Comparison of ENCODE assay signal across 24 mouse cellular contexts in the genomic region with DNA sequence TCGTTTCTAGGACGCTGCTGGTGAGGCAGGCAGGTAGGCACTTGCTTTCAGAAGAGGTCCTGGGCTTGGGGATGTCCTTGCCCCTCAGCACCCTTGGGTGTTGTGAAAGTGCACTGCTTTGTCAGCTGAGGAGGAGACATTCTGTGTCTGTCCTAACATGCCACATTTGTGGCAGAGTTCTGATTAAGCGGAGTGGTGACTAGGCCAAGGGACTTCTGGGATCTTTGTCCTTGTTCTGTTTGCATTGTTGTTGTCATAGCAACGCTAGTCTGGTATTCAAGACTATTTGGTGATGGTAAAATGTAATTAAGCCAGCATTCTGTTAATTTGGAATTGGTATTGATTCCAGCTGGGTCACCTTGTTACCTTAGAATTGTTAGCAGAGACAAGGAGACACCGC. TPM values are rescaled to one million over a fixed set of nuclear protein-coding genes. Genes with fewer than 3 reads are reported as not detected.
DNase-seq lines count a peak whose midpoint lies in the region; ATAC-seq and TF ChIP-seq lines count a peak whose summit lies in the region.
"Had no signal": no experiment of that assay in that cellular context is flagged by ENCODE, and none has a peak within 500 bp of the region (broad histone marks: within the 10 kb centered on the region; RNA-seq: fewer than 3 reads in every experiment).

No protein-coding gene starts in this region.

- H3K9ac ChIP-seq in forebrain, embryonic 12.5 days, result no peak overlapping the region
- H3K9ac ChIP-seq in forebrain, embryonic 15.5 days (replicated peaks), result no peak overlapping the region
- H3K9ac ChIP-seq in midbrain, embryonic 14.5 days (replicated peaks; ENCODE audit: low read length), result no peak overlapping the region
- H3K9ac ChIP-seq: hindbrain, embryonic 14.5 days; kidney, embryonic 15.5 days; limb, embryonic 13.5 days; liver, embryonic 15.5 days; neural tube, embryonic 12.5 days had no signal

- ATAC-seq in forebrain, embryonic 12.5 days (ENCODE audit: low FRiP score), result no peak
- ATAC-seq in forebrain, embryonic 15.5 days (replicated peaks), result no peak
- ATAC-seq in midbrain, embryonic 14.5 days (ENCODE audit: low FRiP score, low TSS enrichment), result no peak
- ATAC-seq: intestine, postnatal 0 days had no signal

- peaks cover 86% of the 10 kb centered on the region for H3K36me3 ChIP-seq in forebrain, embryonic 12.5 days (replicated peaks)
- peaks cover 19% of the 10 kb centered on the region for H3K36me3 ChIP-seq in forebrain, embryonic 15.5 days
- peaks cover 79% of the 10 kb centered on the region for H3K36me3 ChIP-seq in midbrain, embryonic 14.5 days (ENCODE audit: control insufficient read depth, insufficient read depth, low read length)

- H3K27me3 ChIP-seq in forebrain, embryonic 12.5 days, result no peaks in the 10 kb centered on the region
- H3K27me3 ChIP-seq in forebrain, embryonic 15.5 days, result no peaks in the 10 kb centered on the region
- H3K27me3 ChIP-seq in midbrain, embryonic 14.5 days (ENCODE audit: control insufficient read depth, insufficient read depth, low read length), result no peaks in the 10 kb centered on the region
- H3K27me3 ChIP-seq: CH12.LX; kidney, embryonic 15.5 days; limb, embryonic 13.5 days; liver, embryonic 15.5 days; neural tube, embryonic 12.5 days had no signal

- no peak overlapping the region for H3K4me2 ChIP-seq in forebrain, embryonic 12.5 days
- H3K4me2 ChIP-seq in forebrain, embryonic 15.5 days (replicated peaks), result no peak overlapping the region
- H3K4me2 ChIP-seq in midbrain, embryonic 14.5 days (ENCODE audit: low read length), result no peak overlapping the region
- H3K4me2 ChIP-seq: hindbrain, embryonic 14.5 days; kidney, embryonic 15.5 days; limb, embryonic 13.5 days; liver, embryonic 15.5 days; neural tube, embryonic 12.5 days had no signal

- no peak overlapping the region for H3K4me3 ChIP-seq in forebrain, embryonic 12.5 days (replicated peaks)
- no peak overlapping the region for H3K4me3 ChIP-seq in forebrain, embryonic 15.5 days
- H3K4me3 ChIP-seq in layer of hippocampus, adult 2 months, result no peak overlapping the region
- no peak overlapping the region for H3K4me3 ChIP-seq in midbrain, embryonic 14.5 days (replicated peaks; ENCODE audit: low read depth, low read length)
- H3K4me3 ChIP-seq: kidney, embryonic 15.5 days; limb, embryonic 13.5 days; liver, embryonic 15.5 days; neural tube, embryonic 12.5 days had no signal

- DNase-seq in layer of hippocampus, adult 2 months (ENCODE audit: low spot score in 2 of 2), result no peak
- DNase-seq in layer of hippocampus, adult 11-12 months (ENCODE audit: low spot score), result no peak
- DNase-seq in adipocyte (ENCODE audit: low spot score), result peak; percentile 57
- no peak for DNase-seq in midbrain, embryonic 14.5 days
- DNase-seq in adrenal gland, adult (ENCODE audit: inconsistent age in 2 of 2, low spot score in 1 of 2), result no peak
- DNase-seq: kidney, postnatal 4 days; thymus, postnatal 36 days had no signal

- H3K9me3 ChIP-seq in forebrain, embryonic 12.5 days, result no peaks in the 10 kb centered on the region
- H3K9me3 ChIP-seq in forebrain, embryonic 15.5 days, result no peaks in the 10 kb centered on the region
- no peaks in the 10 kb centered on the region for H3K9me3 ChIP-seq in midbrain, embryonic 14.5 days (ENCODE audit: control insufficient read depth, low read length)
- H3K9me3 ChIP-seq: kidney, embryonic 15.5 days; limb, embryonic 13.5 days; liver, embryonic 15.5 days; neural tube, embryonic 12.5 days had no signal

- H3K4me1 ChIP-seq in forebrain, embryonic 12.5 days, result peaks cover 8% of the 10 kb centered on the region; the same call in 1 of the 2 replicates
- peaks cover 15% of the 10 kb centered on the region for H3K4me1 ChIP-seq in forebrain, embryonic 15.5 days
- no peaks in the 10 kb centered on the region for H3K4me1 ChIP-seq in midbrain, embryonic 14.5 days (ENCODE audit: control insufficient read depth, insufficient read depth, low read length)
- H3K4me1 ChIP-seq: kidney, embryonic 15.5 days; liver, embryonic 15.5 days had no signal

- 84% methylated on average over 5 of the region's 5 CpGs for WGBS in forebrain, embryonic 12.5 days
- 68% methylated on average over 5 of the region's 5 CpGs for WGBS in forebrain, embryonic 15.5 days
- 82% methylated on average over 5 of the region's 5 CpGs for WGBS in midbrain, embryonic 14.5 days

- no peak for TF ChIP-seq CTCF in layer of hippocampus, adult 2 months (conservative IDR thresholded peaks at IDR 0.05)

- H3K27ac ChIP-seq in forebrain, embryonic 12.5 days, result peak overlapping the region; percentile 59
- H3K27ac ChIP-seq in forebrain, embryonic 15.5 days (replicated peaks), result no peak overlapping the region
- peak overlapping the region; percentile 49 for H3K27ac ChIP-seq in layer of hippocampus, adult 2 months
- H3K27ac ChIP-seq in midbrain, embryonic 14.5 days (replicated peaks; ENCODE audit: low read depth, low read length), result peak overlapping the region; percentile 13; the same call in 1 of the 2 replicates
- H3K27ac ChIP-seq: hindbrain, embryonic 14.5 days; kidney, embryonic 15.5 days; limb, embryonic 13.5 days; liver, embryonic 15.5 days; neural tube, embryonic 12.5 days had no signal

RNA-seq across cellular contexts. Expression of gene Banp, which starts 54.6 kb away (rescaled TPM):
- 49.1 and 65.9 TPM in 2 replicates for polyA plus RNA-seq in forebrain, embryonic 12.5 days (2016; fragmentation: Nextera tagmentation; extraction: Ambion mirVana)
- polyA plus RNA-seq in forebrain, embryonic 15.5 days (2015; fragmentation: Nextera tagmentation; extraction: Ambion mirVana), result 64.8 and 65.3 TPM in 2 replicates
- 10 to 100 TPM; 32.7 to 61.0 TPM for total RNA-seq in layer of hippocampus, adult 2 months (2021)
- polyA plus RNA-seq in midbrain, embryonic 14.5 days (2014; fragmentation: Nextera tagmentation; extraction: Ambion mirVana), result 47.7 and 48.7 TPM in 2 replicates

RNA-seq across cellular contexts. Expression of gene Car5a, which starts 59.4 kb away (rescaled TPM):
- polyA plus RNA-seq in forebrain, embryonic 12.5 days (2016; fragmentation: Nextera tagmentation; extraction: Ambion mirVana), result 0.31 TPM in 1 of 2 replicates, not detected in the other
- polyA plus RNA-seq in forebrain, embryonic 15.5 days (2015; fragmentation: Nextera tagmentation; extraction: Ambion mirVana), result 0.37 and 0.43 TPM in 2 replicates
- not detected for total RNA-seq in layer of hippocampus, adult 2 months (2021)
- polyA plus RNA-seq in midbrain, embryonic 14.5 days (2014; fragmentation: Nextera tagmentation; extraction: Ambion mirVana), result not detected in 2 replicates
- total RNA-seq: adrenal gland, adult 18-20 months; common myeloid progenitor, adult 5-6 weeks; layer of hippocampus, postnatal 14 days; megakaryocyte progenitor cell, adult 5-6 weeks; MEL had no signal
- polyA plus RNA-seq: embryonic facial prominence, embryonic 14.5 days; heart, postnatal 0 days; hindbrain, embryonic 14.5 days; limb, embryonic 13.5 days; lung, embryonic 16.5 days had no signal
